Mouse (Mus musculus) lung, postnatal 0 days (tissue): Measurements from ENCODE around the gene Pacsin1. TPM values are rescaled to one million over a fixed set of nuclear protein-coding genes. Genes with fewer than 3 reads are reported as not detected.
A peak's percentile ranks its signal among the peaks of the same experiment; 100 is the strongest.

ENCODE experiments used
- ATAC-seq: fragments of 200-750 bp; cut with Nextera tagmentation; 2 replicates; pipeline ENCODE4 v1.8.0; 2017; ENCODE audit warnings: moderate library complexity
- DNase-seq: peaks from one replicate; pipeline ENCODE4 v3.0.0-alpha.2; 2016; ENCODE audit warnings: low spot score
- H3K27ac ChIP-seq: fragments of 300-500 bp; sonication (generic); 2 replicates; pipeline ENCODE4 v1.5.1; 2014; ENCODE audit warnings: antibody characterized with exemption, mild to moderate bottlenecking, low read length, mixed read lengths
- H3K27me3 ChIP-seq: fragments of 300-500 bp; sonication (generic); replicated peaks from 2 replicates; pipeline ENCODE4 v1.6.1; 2014; ENCODE audit warnings: low read length, mixed read lengths; ENCODE audit not compliant: insufficient read depth
- H3K36me3 ChIP-seq: fragments of 300-500 bp; sonication (generic); 2 replicates; pipeline ENCODE4 v1.6.1; 2014; ENCODE audit warnings: low read length, mixed read lengths; ENCODE audit not compliant: insufficient read depth
- H3K4me1 ChIP-seq: fragments of 300-500 bp; sonication (generic); 2 replicates; pipeline ENCODE4 v1.6.1; 2014; ENCODE audit warnings: antibody characterized with exemption, low read depth, low read length, mixed read lengths; ENCODE audit not compliant: insufficient read depth
- H3K4me2 ChIP-seq: fragments of 300-500 bp; sonication (generic); replicated peaks from 2 replicates; pipeline ENCODE4 v1.6.1; 2014; ENCODE audit warnings: low read depth, mild to moderate bottlenecking, low read length, moderate library complexity, mixed read lengths
- H3K4me3 ChIP-seq: fragments of 300-500 bp; sonication (generic); 2 replicates; pipeline ENCODE4 v1.5.1; 2014; ENCODE audit warnings: low read depth, low read length
- H3K9ac ChIP-seq: fragments of 300-500 bp; sonication (generic); replicated peaks from 2 replicates; pipeline ENCODE4 v1.6.1; 2014; ENCODE audit warnings: low read depth, mild to moderate bottlenecking
- H3K9me3 ChIP-seq: fragments of 300-500 bp; sonication (generic); 2 replicates; pipeline ENCODE4 v1.6.1; 2016; ENCODE audit warnings: low read length, mixed read lengths
- CTCF ChIP-seq: IDR thresholded peaks from 2 replicates; pipeline ENCODE4 v1.5.1; 2016; ENCODE audit warnings: antibody characterized with exemption, mild to moderate bottlenecking
- EP300 ChIP-seq: IDR thresholded peaks from 2 replicates; pipeline ENCODE4 v1.6.1; 2016; ENCODE audit warnings: antibody characterized with exemption, mild to moderate bottlenecking, control low read depth
- WGBS: fragments of 180-500 bp; shearing (Covaris S2); extraction: QIAGEN DNeasy Blood & Tissue Kit; methylation state at CpG from one replicate; pipeline ENCODE4 v1.1.7; 2014; 5-methylcytosine and 5-hydroxymethylcytosine counted together
- polyA plus RNA-seq: library from polyadenylated mRNA; unstranded; fragments of >200 nt; fragmentation: Nextera tagmentation; extraction: Ambion mirVana; gene quantifications from 2 replicates; pipeline ENCODE4 v1.2.1, GENCODE M21; 2015

Gene Pacsin1
- polyA plus RNA-seq, 1 experiment from 2014 or later: 0.70 TPM

DNA sequence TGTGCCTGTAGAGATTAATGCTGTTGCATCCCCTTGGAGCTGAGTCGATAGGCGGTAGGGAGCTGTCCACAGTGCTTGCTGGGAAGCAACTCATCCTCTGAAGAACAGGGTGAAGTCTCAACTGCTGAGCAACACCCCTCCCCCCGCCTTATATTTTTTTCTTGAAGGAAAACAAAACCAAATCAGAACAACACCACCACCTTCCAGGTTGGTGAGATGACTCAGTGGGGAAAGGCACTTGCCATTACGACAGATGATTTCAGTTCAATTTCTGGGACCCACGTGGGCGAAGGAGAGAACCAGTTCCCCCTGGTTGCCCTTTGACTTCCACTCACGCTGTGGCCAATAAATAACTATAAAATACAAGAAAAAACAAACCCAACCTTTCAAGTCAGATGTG is 3.5 kb downstream of the Pacsin1 start:
- 69% methylated on average over 7 of the region's 7 CpGs for WGBS
- H3K4me2 ChIP-seq: no peak overlapping the region
- no peak for DNase-seq
- no peaks in the 10 kb centered on the region for H3K4me1 ChIP-seq
- H3K27me3 ChIP-seq: peaks cover 23% of the 10 kb centered on the region
- H3K27ac ChIP-seq: no peak overlapping the region
- TF ChIP-seq CTCF (no peak), EP300 (no peak)
- ATAC-seq: no peak
- H3K36me3 ChIP-seq: no peaks in the 10 kb centered on the region
- H3K9me3 ChIP-seq: no peaks in the 10 kb centered on the region
- no peak overlapping the region for H3K9ac ChIP-seq
- H3K4me3 ChIP-seq: no peak overlapping the region

- no peak overlapping the region for H3K27ac ChIP-seq
- H3K9ac ChIP-seq: no peak overlapping the region
- DNase-seq (no peak), ATAC-seq (no peak)
- H3K4me2 ChIP-seq: no peak overlapping the region
- H3K4me1 ChIP-seq: no peaks in the 10 kb centered on the region
- H3K27me3 ChIP-seq: no peaks in the 10 kb centered on the region
- H3K9me3 ChIP-seq: no peaks in the 10 kb centered on the region
- 79% methylated on average over 6 of the region's 6 CpGs for WGBS
- H3K4me3 ChIP-seq: no peak overlapping the region
- H3K36me3 ChIP-seq: no peaks in the 10 kb centered on the region
- no peak for TF ChIP-seq EP300
- no peak for TF ChIP-seq CTCF
Observed at GRCm38 (mm10) chr17:27671720-27672119, 16.4 kb downstream of the Pacsin1 start.

GRCm38 (mm10) chr17:27673945-27674344 is 18.6 kb downstream of the Pacsin1 start:
- Histone ChIP-seq H3K4me1 (no peaks in the 10 kb centered on the region), H3K9ac (no peak overlapping the region), H3K9me3 (no peaks in the 10 kb centered on the region), H3K36me3 (no peaks in the 10 kb centered on the region), H3K27ac (no peak overlapping the region), H3K27me3 (no peaks in the 10 kb centered on the region), H3K4me2 (no peak overlapping the region), H3K4me3 (no peak overlapping the region)
- WGBS: 86% methylated on average over 7 of the region's 7 CpGs
- ATAC-seq (no peak), DNase-seq (no peak)
- TF ChIP-seq EP300: no peak
- TF ChIP-seq CTCF: no peak

DNA sequence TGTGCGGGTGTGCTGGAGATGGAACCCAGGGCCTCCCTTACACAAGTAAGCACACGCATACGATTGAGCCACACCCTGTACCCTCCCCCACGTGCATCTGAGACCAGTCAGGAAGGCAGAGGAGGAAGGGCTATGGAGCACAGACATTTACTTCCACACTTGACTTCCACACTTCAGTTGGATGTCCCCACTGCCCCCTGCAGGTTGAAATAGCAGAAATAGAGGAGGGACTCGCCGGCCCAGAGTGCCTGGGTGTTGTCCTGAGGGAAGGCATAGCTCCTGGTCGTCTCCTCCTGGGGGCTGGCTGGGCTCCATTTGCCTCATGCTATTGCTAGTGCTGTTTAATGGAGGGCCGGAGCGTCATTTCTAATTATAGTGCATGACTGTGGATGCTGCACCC is 20.1 kb downstream of the Pacsin1 start:
- Histone ChIP-seq H3K9me3 (no peaks in the 10 kb centered on the region), H3K27me3 (no peaks in the 10 kb centered on the region), H3K27ac (no peak overlapping the region), H3K36me3 (no peaks in the 10 kb centered on the region), H3K4me3 (no peak overlapping the region), H3K9ac (no peak overlapping the region), H3K4me1 (no peaks in the 10 kb centered on the region), H3K4me2 (no peak overlapping the region)
- WGBS: 48% methylated on average over 9 of the region's 9 CpGs
- TF ChIP-seq CTCF (peak; percentile 45), EP300 (no peak)
- DNase-seq (no peak), ATAC-seq (no peak)

GRCm38 (mm10) chr17:27676270-27676669 is 21.0 kb downstream of the Pacsin1 start:
- Histone ChIP-seq H3K9me3 (no peaks in the 10 kb centered on the region), H3K9ac (no peak overlapping the region), H3K4me1 (no peaks in the 10 kb centered on the region), H3K4me2 (no peak overlapping the region), H3K36me3 (no peaks in the 10 kb centered on the region), H3K27ac (no peak overlapping the region), H3K27me3 (no peaks in the 10 kb centered on the region), H3K4me3 (no peak overlapping the region)
- TF ChIP-seq EP300: no peak
- 59% methylated on average over 7 of the region's 7 CpGs for WGBS
- DNase-seq: no peak
- no peak for ATAC-seq

GRCm38 (mm10) chr17:27677756-27678155 is 22.4 kb downstream of the Pacsin1 start:
- 78% methylated on average over 5 of the region's 5 CpGs for WGBS
- no peak overlapping the region for H3K4me3 ChIP-seq
- H3K36me3 ChIP-seq: no peaks in the 10 kb centered on the region
- DNase-seq (no peak), ATAC-seq (no peak)
- TF ChIP-seq CTCF: no peak
- no peak for TF ChIP-seq EP300
- H3K27me3 ChIP-seq: no peaks in the 10 kb centered on the region
- H3K4me1 ChIP-seq: no peaks in the 10 kb centered on the region
- H3K4me2 ChIP-seq: no peak overlapping the region
- no peak overlapping the region for H3K9ac ChIP-seq
- H3K9me3 ChIP-seq: no peaks in the 10 kb centered on the region
- H3K27ac ChIP-seq: no peak overlapping the region
